Mouse (Mus musculus) G1E (cell line): ENCODE results near the gene Ldlrad3. TPM values are rescaled to one million over a fixed set of nuclear protein-coding genes. Genes with fewer than 3 reads are reported as not detected.

ENCODE experiments used
- ATAC-seq: 2 replicates; pipeline ENCODE4 v1.8.0; 2016; ENCODE audit warnings: mild to moderate bottlenecking; ENCODE audit not compliant: insufficient number of reproducible peaks, poor library complexity, low FRiP score, severe bottlenecking; ENCODE audit errors: extremely low read depth
- DNase-seq: peaks from one replicate; pipeline ENCODE4 v3.0.0; 2012; ENCODE audit warnings: low spot score
- H3K27me3 ChIP-seq: 2 replicates; pipeline ENCODE4 v1.6.1; 2012; ENCODE audit warnings: mild to moderate bottlenecking, low read length, inconsistent platforms; ENCODE audit not compliant: insufficient read depth
- H3K36me3 ChIP-seq: replicated peaks from 2 replicates; pipeline ENCODE3; 2012; ENCODE audit warnings: mild to moderate bottlenecking, inconsistent platforms
- H3K4me1 ChIP-seq: 2 replicates; pipeline ENCODE4 v1.6.1; 2012; ENCODE audit warnings: low read depth, low read length, inconsistent platforms, mixed read lengths; ENCODE audit not compliant: insufficient read depth
- H3K4me3 ChIP-seq: 2 replicates; pipeline ENCODE4 v1.5.1; 2012; ENCODE audit warnings: low read depth, mild to moderate bottlenecking, inconsistent platforms, low read length, moderate library complexity, mixed read lengths
- H3K9me3 ChIP-seq: replicated peaks from 2 replicates; pipeline ENCODE4 v1.6.1; 2012; ENCODE audit warnings: inconsistent platforms
- CTCF ChIP-seq: IDR thresholded peaks from 2 replicates; pipeline ENCODE4 v1.5.1; 2012; ENCODE audit warnings: low read depth, low read length, inconsistent platforms, mixed read lengths
- GATA1 ChIP-seq: IDR thresholded peaks from 2 replicates; pipeline ENCODE4 v1.6.1; 2012; ENCODE audit warnings: borderline replicate concordance, low read length, inconsistent platforms, mixed read lengths
- GATA2 ChIP-seq: IDR thresholded peaks from 2 replicates; pipeline ENCODE4 v1.6.1; 2012; ENCODE audit warnings: low read depth, low read length, inconsistent platforms, borderline replicate concordance
- POLR2AphosphoS5 ChIP-seq: IDR thresholded peaks from 2 replicates; pipeline ENCODE4 v1.6.1; 2012; ENCODE audit warnings: low read depth, low read length, inconsistent platforms; ENCODE audit not compliant: insufficient replicate concordance
- TAL1 ChIP-seq: conservative IDR thresholded peaks from 2 replicates; pipeline ENCODE4 v1.6.1; 2012; ENCODE audit warnings: low read depth, low read length, inconsistent platforms, mixed read lengths
- polyA plus RNA-seq: library from polyadenylated mRNA; stranded (reverse); fragments of >175 nt; gene quantifications from 2 replicates; pipeline ENCODE4 v1.2.3, GENCODE M21; 2012
- total RNA-seq, 2 experiments: library from RNA; stranded (forward) in 1 of 2; stranded (reverse) in 1 of 2; fragments of 200-1000 nt in 1 of 2; fragments of >200 nt in 1 of 2; fragmentation: Nextera tagmentation in 1 of 2; gene quantifications; 2 replicates each; pipeline ENCODE4 v1.2.3; 2014 to 2017

The Ldlrad3 gene
- total and polyA plus RNA-seq, 3 experiments: 0.01 to 0.38 TPM; not detected in 1

GRCm38 (mm10) chr2:101950716-101951520, 235.3 kb downstream of the Ldlrad3 start:
- no peaks in the 10 kb centered on the region for H3K4me1 ChIP-seq
- no peak overlapping the region for H3K4me3 ChIP-seq
- DNase-seq: no peak
- no peaks in the 10 kb centered on the region for H3K9me3 ChIP-seq
- H3K27me3 ChIP-seq: peaks cover 10% of the 10 kb centered on the region
- no peak for TF ChIP-seq TAL1
- no peaks in the 10 kb centered on the region for H3K36me3 ChIP-seq
- no peak for ATAC-seq

DNA sequence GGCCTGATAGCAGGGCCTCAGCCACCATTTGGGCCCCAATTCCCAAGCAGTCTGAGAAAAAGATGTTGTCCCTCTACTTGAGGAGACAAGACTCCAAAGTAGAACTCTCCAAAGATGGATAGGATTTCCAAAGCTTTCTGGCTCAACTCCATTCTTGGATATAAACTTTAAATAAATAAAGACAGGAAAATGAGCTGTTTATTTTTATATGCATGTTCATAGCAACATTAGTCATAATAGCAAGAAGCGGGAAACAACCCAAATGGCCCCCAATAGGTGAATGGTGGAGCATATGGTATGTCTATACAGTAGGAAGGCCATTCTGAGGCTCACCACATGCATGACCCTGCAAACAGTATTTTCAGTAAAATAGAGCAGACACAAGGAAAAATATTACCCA, 251.2 kb downstream of the Ldlrad3 start:
- Histone ChIP-seq H3K27me3 (no peaks in the 10 kb centered on the region; the same call in 1 of the 2 replicates), H3K9me3 (no peaks in the 10 kb centered on the region), H3K4me3 (no peak overlapping the region), H3K4me1 (no peaks in the 10 kb centered on the region), H3K36me3 (no peaks in the 10 kb centered on the region)
- TF ChIP-seq TAL1: no peak
- TF ChIP-seq GATA2: no peak
- TF ChIP-seq CTCF: no peak
- TF ChIP-seq GATA1: no peak
- no peak for TF ChIP-seq POLR2AphosphoS5
- no peak for DNase-seq
- ATAC-seq: no peak

GRCm38 (mm10) chr2:101933301-101933700, 252.9 kb downstream of the Ldlrad3 start:
- ATAC-seq (no peak), DNase-seq (no peak)
- Histone ChIP-seq H3K4me3 (no peak overlapping the region), H3K4me1 (no peaks in the 10 kb centered on the region), H3K27me3 (peaks cover under 1% of the 10 kb centered on the region; the same call in 1 of the 2 replicates), H3K9me3 (no peaks in the 10 kb centered on the region), H3K36me3 (no peaks in the 10 kb centered on the region)
- TF ChIP-seq GATA2 (no peak), CTCF (no peak), POLR2AphosphoS5 (no peak), GATA1 (no peak), TAL1 (no peak)

DNA sequence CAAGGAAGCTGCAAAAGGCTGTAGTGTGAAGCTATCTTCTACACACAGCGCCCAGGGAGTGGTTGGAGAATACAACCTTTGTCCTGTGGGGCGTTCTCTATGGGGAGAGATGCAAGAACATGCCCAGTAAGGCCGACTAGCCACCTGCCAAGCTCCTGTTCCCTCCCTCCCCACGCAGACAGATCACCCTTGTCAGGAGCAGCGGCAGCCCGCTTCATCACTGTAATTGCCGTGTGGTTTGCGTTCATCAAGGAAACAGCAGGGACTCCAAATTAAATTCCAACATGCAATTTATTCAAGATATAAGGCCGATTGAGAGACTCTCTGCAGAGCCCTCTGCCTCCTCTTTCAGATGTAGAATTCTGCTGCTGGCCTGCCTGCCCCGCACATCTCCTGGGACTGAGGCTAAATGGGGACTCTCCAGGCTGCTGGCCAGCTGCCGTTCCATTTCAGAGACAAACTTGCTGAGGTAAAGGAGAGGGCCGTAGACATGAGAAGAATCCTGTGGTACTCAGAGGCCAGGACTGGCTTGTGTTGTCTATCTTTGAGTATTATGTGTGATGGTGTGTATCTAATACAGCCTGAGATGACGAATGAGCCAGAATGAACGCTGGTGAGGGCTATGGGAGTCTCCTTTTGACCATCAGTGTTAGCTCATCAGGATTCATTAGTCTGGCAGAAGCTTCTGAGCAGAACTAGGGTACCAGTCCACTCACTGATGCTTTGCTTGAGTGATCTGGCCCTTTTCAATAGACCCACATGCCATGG, 253.8 kb downstream of the Ldlrad3 start:
- Histone ChIP-seq H3K4me1 (no peaks in the 10 kb centered on the region), H3K9me3 (no peaks in the 10 kb centered on the region), H3K4me3 (no peak overlapping the region), H3K36me3 (no peaks in the 10 kb centered on the region), H3K27me3 (peaks cover 4% of the 10 kb centered on the region)
- TF ChIP-seq CTCF (no peak), POLR2AphosphoS5 (no peak), TAL1 (no peak), GATA1 (no peak), GATA2 (no peak)
- no peak for ATAC-seq
- no peak for DNase-seq

DNA sequence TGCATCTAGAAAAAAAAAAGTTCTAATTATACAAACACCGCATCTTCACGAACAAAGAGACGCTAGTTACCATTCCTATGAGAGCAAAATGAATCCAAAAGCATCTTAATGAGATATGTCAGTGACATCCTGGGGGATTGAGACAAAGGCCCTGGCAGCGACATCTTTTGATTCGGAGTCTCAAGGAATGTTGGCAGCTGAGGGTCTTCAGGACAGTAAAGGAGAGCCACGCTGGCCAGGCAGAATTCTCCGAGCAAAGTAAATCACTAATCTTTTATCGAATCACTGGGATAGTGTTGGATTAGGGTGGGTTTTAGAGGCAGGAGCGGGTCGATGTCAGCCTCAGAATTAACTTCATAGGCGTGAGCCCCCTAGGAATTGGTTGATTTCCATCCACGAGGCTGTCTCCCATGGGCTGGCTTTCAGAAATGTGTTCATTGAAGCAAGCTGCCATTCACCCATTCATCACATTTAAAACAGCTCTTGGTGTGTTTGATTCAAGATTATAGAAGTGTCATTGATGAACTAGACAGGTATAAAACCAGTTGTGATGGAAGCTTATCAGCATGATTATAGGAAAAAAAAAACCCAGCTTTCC, 260.5 kb downstream of the Ldlrad3 start:
- Histone ChIP-seq H3K9me3 (no peaks in the 10 kb centered on the region), H3K27me3 (peaks cover 4% of the 10 kb centered on the region; the same call in 1 of the 2 replicates), H3K4me1 (no peaks in the 10 kb centered on the region), H3K36me3 (no peaks in the 10 kb centered on the region), H3K4me3 (no peak overlapping the region)
- TF ChIP-seq POLR2AphosphoS5 (no peak), TAL1 (no peak), GATA2 (no peak), CTCF (no peak), GATA1 (no peak)
- DNase-seq (no peak), ATAC-seq (no peak)

- DNase-seq: no peak
- Histone ChIP-seq H3K4me1 (no peaks in the 10 kb centered on the region), H3K9me3 (no peaks in the 10 kb centered on the region), H3K4me3 (no peak overlapping the region), H3K36me3 (no peaks in the 10 kb centered on the region), H3K27me3 (peaks cover 4% of the 10 kb centered on the region; the same call in 1 of the 2 replicates)
- no peak for ATAC-seq
- no peak for TF ChIP-seq GATA2
- TF ChIP-seq POLR2AphosphoS5: no peak
- no peak for TF ChIP-seq CTCF
- TF ChIP-seq TAL1: no peak
- no peak for TF ChIP-seq GATA1
Measured at GRCm38 (mm10) chr2:101925183-101925582, 261.0 kb downstream of the Ldlrad3 start.
